Mouse (Mus musculus): ENCODE measurements around the gene Trpt1.

Gene Trpt1

DNA sequence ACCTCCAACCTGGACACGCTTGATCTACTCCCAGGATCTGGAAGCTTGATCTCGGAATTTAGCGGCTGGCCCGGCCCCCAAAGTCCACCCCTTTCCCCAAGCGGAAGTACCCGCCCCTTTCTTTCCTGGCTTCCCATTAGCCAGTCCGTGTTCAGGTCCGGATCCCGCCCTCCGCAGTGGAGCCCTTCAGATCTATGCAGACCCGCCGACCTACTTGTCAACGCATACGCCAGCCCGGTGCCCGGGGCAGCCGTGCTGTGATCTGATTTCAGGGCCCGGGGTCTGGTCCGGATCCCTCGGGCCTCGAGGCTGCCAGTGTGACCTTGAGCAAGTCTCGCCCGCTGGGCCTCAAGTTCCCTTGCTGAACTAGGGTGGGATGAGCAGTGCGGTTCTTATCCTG lies at the start of gene Trpt1, which contains the start of gene Nudt22:
Gene Trpt1 (plus strand): TSS at position 126 of the 400 bp plus-strand sequence.
Gene Nudt22 (minus strand): TSS at position 112 of the 400 bp plus-strand sequence.
- peak; percentile 95 for DNase-seq

DNA sequence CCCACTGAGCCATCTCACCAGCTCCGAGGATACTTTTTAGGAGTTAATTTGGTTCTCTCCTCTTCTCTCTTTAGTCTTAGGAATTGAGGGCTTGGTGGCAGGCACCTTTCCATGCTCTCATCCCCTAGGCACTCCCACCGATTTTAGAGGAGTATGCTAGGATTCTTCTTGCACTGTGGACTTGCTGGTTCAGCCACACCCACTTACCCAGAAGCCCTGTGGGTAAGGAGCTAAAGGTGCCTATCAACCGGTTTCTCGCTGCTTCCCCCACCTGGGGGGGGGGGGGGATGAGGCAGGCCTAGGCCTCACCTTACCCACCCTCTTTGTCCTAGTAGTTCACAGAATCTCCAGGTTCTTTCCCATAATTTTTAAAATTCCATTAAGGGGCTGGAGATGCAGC lies 48.2 kb upstream of the Trpt1 start:
- no peak for DNase-seq

DNA sequence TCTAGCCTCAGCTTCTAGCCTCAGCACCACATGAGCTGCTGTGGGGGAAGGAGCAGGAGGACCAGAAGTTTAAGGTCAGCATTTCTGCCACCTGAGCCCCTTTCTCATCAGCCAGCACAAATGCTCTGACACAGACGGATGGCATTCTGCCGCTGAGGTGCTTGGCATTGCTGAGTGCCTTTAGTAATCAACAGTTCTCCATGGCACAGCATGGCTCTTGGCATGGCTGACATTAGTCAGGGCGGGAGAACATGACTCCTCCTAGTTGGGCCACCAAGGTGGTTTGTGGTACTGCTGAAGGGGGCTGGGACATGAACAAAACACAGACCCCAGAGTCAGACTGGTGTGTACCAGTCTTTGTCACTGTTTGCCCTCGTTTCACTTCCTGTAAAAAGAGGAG lies 47.7 kb upstream of the Trpt1 start:
- DNase-seq = no peak

- no peak for DNase-seq
Observed at GRCm38 (mm10) chr19:6949532-6949931, 46.4 kb upstream of the Trpt1 start.

DNA sequence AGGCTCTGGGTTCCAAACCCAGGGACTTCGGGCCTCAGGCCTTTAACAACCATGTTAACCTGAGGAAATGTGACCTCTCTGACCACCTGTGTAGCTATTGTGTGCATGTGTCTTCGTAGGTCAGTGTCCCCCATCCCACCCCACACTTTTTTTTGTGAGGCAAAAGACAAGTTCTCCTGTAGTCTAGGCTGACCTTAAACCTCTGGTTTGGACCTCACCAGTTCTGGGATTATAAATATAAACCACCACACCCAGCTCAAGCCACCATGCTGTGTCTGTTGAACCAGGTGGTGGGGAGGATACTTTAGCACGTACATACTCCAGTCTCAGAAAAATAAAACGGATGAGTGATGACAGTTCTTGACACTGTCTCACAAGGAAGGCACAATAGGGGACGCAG lies 46.0 kb upstream of the Trpt1 start:
- DNase-seq = no peak

GRCm38 (mm10) chr19:6950613-6951153 lies 45.2 kb upstream of the Trpt1 start:
- DNase-seq = peak; percentile 83

- DNase-seq = peak; percentile 97
Observed at GRCm38 (mm10) chr19:6951381-6951968, 44.5 kb upstream of the Trpt1 start.

GRCm38 (mm10) chr19:6951994-6952711 lies 43.8 kb upstream of the Trpt1 start:
- peak; percentile 80 for DNase-seq

GRCm38 (mm10) chr19:6952712-6953037 lies 43.3 kb upstream of the Trpt1 start:
- no peak for DNase-seq

DNA sequence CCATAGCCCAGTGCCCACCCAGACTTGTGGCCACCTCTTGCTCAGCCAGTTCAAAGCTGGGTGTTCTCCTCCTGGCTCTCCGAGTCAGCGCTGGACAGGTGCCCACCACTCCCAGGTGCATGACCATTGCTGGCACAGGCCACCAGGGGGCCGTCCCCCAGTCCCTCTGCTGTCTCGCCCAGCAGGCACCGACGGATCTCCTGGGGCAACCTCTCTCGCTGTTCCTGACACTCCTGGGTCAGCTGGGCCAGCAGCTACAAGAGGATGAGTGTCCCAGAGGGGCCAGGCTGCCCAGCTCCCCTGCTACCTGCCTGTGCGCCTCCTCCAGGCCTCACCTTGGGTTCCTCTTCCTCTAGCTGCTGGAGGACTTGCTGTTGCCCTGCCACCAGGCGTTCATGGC lies 41.9 kb upstream of the Trpt1 start:
- DNase-seq = peak; percentile 42

DNA sequence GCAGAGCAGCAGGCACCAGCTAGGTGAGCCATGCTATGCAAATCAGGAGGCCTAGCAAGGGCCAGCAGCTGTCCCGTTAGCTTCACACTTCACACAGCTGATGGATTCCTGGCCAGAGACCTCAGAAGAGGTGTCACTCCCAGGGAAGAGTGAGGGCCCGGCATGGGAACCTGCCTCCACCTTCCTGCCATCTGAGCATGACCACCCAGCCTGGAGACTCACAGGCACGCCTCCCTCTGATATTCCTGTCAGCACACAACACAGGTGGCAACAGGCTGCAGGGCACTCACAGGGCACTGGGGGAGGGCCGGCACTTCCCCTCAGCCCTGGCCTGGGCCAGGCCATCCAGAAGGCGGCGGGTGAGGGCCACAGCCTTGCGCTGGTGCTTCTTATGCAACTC lies 40.5 kb upstream of the Trpt1 start:
- DNase-seq = no peak

- no peak for DNase-seq
Observed at GRCm38 (mm10) chr19:6956461-6956860, 39.5 kb upstream of the Trpt1 start.

GRCm38 (mm10) chr19:6968491-6969271 lies 27.2 kb upstream of the Trpt1 start:
- no peak for DNase-seq

- no peak for DNase-seq
Observed at GRCm38 (mm10) chr19:6969291-6969664, 26.7 kb upstream of the Trpt1 start.

DNA sequence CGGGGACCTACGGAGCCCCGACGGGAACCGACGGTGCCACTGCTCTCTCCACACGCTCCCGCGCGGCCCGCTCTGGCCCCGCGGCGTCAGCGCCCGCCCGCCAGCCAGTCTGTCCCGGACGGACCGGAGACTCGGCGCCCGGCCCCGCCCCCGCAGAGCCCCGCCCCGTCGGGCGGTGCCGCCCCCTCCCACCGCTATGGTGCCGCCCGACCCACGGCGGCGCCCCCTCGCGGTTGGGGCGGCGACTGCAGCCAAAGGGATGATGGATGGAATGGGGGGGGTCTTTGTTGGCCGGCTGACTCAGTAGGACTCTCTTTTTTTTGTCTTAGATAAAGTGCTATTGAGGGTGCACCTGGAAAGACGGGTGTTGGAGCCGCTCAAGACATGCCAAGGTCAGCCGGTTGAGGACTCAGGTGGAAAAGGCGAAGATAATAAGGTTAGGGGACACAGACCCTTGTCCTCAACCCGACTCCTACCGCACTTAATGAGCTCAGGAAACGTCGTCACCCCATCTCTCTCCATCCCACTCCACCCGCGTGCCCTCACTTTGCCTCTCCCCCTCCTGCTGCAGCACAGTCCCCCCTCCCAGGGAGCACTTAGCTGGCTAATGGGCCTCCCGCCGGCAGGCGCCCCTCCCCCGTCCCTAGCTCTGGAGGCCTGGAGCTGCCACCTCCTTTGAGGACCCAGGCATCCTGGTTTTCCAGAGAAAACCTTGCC lies 26.1 kb upstream of the Trpt1 start:
- DNase-seq = peak; percentile 78

DNA sequence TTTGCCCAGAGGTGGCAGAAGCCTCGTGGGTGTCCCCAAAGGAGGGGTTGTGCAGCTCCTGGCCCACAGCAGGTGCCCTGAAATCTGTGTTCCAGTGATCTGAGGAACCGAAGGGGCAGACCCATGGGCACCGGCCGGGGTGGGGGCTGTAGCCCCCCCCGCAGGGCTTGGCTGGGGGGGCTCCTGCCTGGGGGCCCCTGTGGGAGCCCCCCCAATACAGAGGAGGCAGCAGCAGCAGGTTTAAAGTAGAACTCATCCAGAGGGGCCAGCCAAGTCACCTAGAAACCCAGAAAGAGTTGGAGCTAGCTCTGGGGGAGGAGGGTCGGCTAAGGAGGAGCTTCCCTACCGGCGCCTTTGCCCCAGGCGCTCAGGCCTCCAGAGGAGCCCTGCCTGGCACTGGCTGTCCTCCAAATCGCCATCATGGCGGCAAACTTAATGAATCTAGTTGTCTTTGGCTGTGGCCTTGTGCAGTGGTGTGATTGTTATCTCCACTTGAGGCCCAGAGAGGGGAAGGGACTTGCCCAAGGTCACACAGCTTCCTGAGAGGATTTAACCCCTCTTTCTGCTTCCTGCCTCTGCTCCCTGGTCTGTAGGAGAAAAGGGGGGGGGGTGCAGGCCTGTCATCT lies 25.4 kb upstream of the Trpt1 start:
- DNase-seq = peak; percentile 48

GRCm38 (mm10) chr19:6971644-6972043 lies 24.3 kb upstream of the Trpt1 start:
- DNase-seq = no peak

GRCm38 (mm10) chr19:6972247-6972917 lies 23.5 kb upstream of the Trpt1 start:
- no peak for DNase-seq

DNA sequence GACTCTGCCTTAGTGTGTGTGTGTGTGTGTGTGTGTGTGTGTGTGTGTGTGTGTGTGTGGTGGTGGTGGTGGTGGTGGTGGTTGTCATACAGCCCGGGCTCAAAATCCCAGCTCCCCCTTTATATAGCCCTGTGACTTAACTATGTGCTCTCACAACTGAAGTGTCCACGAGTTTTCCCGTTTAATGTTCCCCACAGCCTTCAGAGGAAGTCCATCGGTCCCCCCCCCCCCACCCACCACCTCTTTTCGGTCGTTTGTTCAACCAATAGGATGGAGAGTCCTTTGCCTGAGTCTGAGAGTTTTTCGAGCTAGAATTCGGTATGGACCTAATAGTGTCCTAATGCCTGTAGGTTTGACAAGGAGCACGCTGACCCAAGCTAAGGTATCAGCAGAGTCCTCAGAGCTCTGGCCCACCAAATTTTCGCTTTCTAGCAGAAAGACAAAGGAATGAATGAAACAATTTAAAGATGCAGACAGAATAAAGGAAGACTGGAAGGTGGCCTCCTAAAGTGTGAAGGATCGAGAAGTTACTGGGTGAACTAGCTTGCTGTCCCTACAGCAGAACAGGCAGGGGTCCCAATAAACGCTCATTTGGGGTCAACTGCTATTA lies 22.2 kb upstream of the Trpt1 start:
- DNase-seq = no peak

- peak; percentile 93 for DNase-seq
Observed at GRCm38 (mm10) chr19:6974211-6975205, 21.4 kb upstream of the Trpt1 start, which contains the start of gene Ppp1r14b. TSS of gene Ppp1r14b (plus strand) at chr19:6974968.

All from retina, postnatal 1 day (tissue).